Mouse (Mus musculus) layer of hippocampus, adult 2 months (tissue): ENCODE measurements around the gene Mcat. TPM values are rescaled to one million over a fixed set of nuclear protein-coding genes. Genes with fewer than 3 reads are reported as not detected.

Experiments
- DNase-seq, 2 experiments: peaks; one replicate each; pipeline ENCODE4 v3.0.0; 2022; ENCODE audit warnings: low spot score in 2 of 2
- H3K27ac ChIP-seq: fragments of 200-600 bp; 2 replicates; pipeline ENCODE4 v1.8.1; 2022
- H3K4me3 ChIP-seq: fragments of 200-600 bp; 2 replicates; pipeline ENCODE4 v1.8.1; 2022; ENCODE audit warnings: mild to moderate bottlenecking
- CTCF ChIP-seq: fragments of 200-600 bp; conservative IDR thresholded peaks from 2 replicates; pipeline ENCODE4 v1.8.1; 2022; ENCODE audit warnings: antibody characterized with exemption, mild to moderate bottlenecking, moderate library complexity
- microRNA-seq, 2 experiments: library from miRNA; unstranded; fragments of <30 nt; microRNA quantifications; one replicate each; pipeline ENCODE4 v1.2.0; 2021
- total RNA-seq, 2 experiments: library from RNA; stranded (reverse); gene quantifications; 2 replicates each; pipeline ENCODE4 v1.2.3; 2021

The Mcat gene
- total RNA-seq, 2 experiments from 2014 or later = 24.2 to 28.7 TPM

GRCm38 (mm10) chr15:83500352-83500751 is 63.2 kb downstream of the Mcat start:
- H3K4me3 ChIP-seq = no peak overlapping the region
- DNase-seq = no peak
- TF ChIP-seq CTCF = peak; percentile 76
- no peak overlapping the region for H3K27ac ChIP-seq

- Histone ChIP-seq H3K4me3 (no peak overlapping the region), H3K27ac (no peak overlapping the region)
- no peak for TF ChIP-seq CTCF
- DNase-seq = no peak
Measured at GRCm38 (mm10) chr15:83499211-83499755, 64.3 kb downstream of the Mcat start.

GRCm38 (mm10) chr15:83497299-83497698 is 66.3 kb downstream of the Mcat start:
- Histone ChIP-seq H3K27ac (no peak overlapping the region), H3K4me3 (no peak overlapping the region)
- TF ChIP-seq CTCF = peak; percentile 57
- no peak for DNase-seq

Small RNAs within 50 kb of the gene (microRNA-seq; reads per million reads assigned to microRNA genes)
- 0 reads per million in 2 experiments for gene Gm24575

Other genes with a start within 250 kb of the Mcat start
- 10 to 100 TPM; 17.3 to 17.5 TPM for gene Arfgap3, start 213.5 kb downstream of the Mcat start, total RNA-seq
- gene Pacsin2, start 99.2 kb downstream of the Mcat start, total RNA-seq = 100 to 1,000 TPM in 1 of 2 experiments, 10 to 100 TPM in 1; 99.7 to 104 TPM
- 10 to 100 TPM; 34.5 to 36.6 TPM for gene Ttll1, start 52.9 kb downstream of the Mcat start, total RNA-seq
- gene Bik, start 36.9 kb downstream of the Mcat start, total RNA-seq = not detected
- gene Tspo, start 195 bp downstream of the Mcat start, total RNA-seq = 1 to 10 TPM; 5.4 to 6.1 TPM
- 10 to 100 TPM; 10.3 to 11.2 TPM for gene Ttll12, start 31.4 kb upstream of the Mcat start, total RNA-seq
- 10 to 100 TPM; 20.4 to 20.9 TPM for gene Scube1, start 161.2 kb upstream of the Mcat start, total RNA-seq
- 100 to 1,000 TPM; 164 to 170 TPM for gene Mpped1, start 215.7 kb upstream of the Mcat start, total RNA-seq